Mouse (Mus musculus): ENCODE results near the gene Get4.
A peak's percentile ranks its signal among the peaks of the same experiment; 100 is the strongest.

The Get4 gene

GRCm38 (mm10) chr5:139241022-139241761, 10.9 kb upstream of the Get4 start:
- no peak for DNase-seq (ENCODE audit: low spot score)

GRCm38 (mm10) chr5:139243384-139243783, 8.7 kb upstream of the Get4 start:
- no peak for DNase-seq (ENCODE audit: low spot score)

- DNase-seq (ENCODE audit: low spot score): no peak
Measured at GRCm38 (mm10) chr5:139247767-139248166, 4.4 kb upstream of the Get4 start.

GRCm38 (mm10) chr5:139248846-139249245, 3.3 kb upstream of the Get4 start:
- no peak for DNase-seq (ENCODE audit: low spot score)

GRCm38 (mm10) chr5:139251279-139251678, 845 bp upstream of the Get4 start:
- no peak for DNase-seq (ENCODE audit: low spot score)

- DNase-seq (ENCODE audit: low spot score): no peak
Measured at GRCm38 (mm10) chr5:139251736-139252080, 416 bp upstream of the Get4 start.

GRCm38 (mm10) chr5:139252910-139253245, 754 bp downstream of the Get4 start:
- no peak for DNase-seq (ENCODE audit: low spot score)

GRCm38 (mm10) chr5:139253301-139253741, 1.2 kb downstream of the Get4 start:
- DNase-seq (ENCODE audit: low spot score): peak; percentile 47

GRCm38 (mm10) chr5:139254938-139255337, 2.8 kb downstream of the Get4 start:
- no peak for DNase-seq (ENCODE audit: low spot score)

GRCm38 (mm10) chr5:139255777-139256176, 3.7 kb downstream of the Get4 start:
- DNase-seq (ENCODE audit: low spot score): no peak

GRCm38 (mm10) chr5:139256211-139256765, 4.2 kb downstream of the Get4 start:
- DNase-seq (ENCODE audit: low spot score): no peak

GRCm38 (mm10) chr5:139257265-139257664, 5.1 kb downstream of the Get4 start:
- no peak for DNase-seq (ENCODE audit: low spot score)

- peak; percentile 35 for DNase-seq (ENCODE audit: low spot score)
Measured at GRCm38 (mm10) chr5:139257818-139258217, 5.7 kb downstream of the Get4 start.

- no peak for DNase-seq (ENCODE audit: low spot score)
Measured at GRCm38 (mm10) chr5:139258371-139259035, 6.4 kb downstream of the Get4 start.

GRCm38 (mm10) chr5:139259853-139260252, 7.7 kb downstream of the Get4 start:
- DNase-seq (ENCODE audit: low spot score): no peak

- DNase-seq (ENCODE audit: low spot score): no peak
Measured at GRCm38 (mm10) chr5:139261403-139261802, 9.3 kb downstream of the Get4 start.

- no peak for DNase-seq (ENCODE audit: low spot score)
Measured at GRCm38 (mm10) chr5:139267661-139268060, 15.5 kb downstream of the Get4 start.

- peak; percentile 49 for DNase-seq (ENCODE audit: low spot score)
Measured at GRCm38 (mm10) chr5:139270806-139271521, 18.8 kb downstream of the Get4 start.

- DNase-seq (ENCODE audit: low spot score): no peak
Measured at GRCm38 (mm10) chr5:139271994-139272554, 19.9 kb downstream of the Get4 start.

- DNase-seq (ENCODE audit: low spot score): no peak
Measured at GRCm38 (mm10) chr5:139277287-139277686, 25.2 kb downstream of the Get4 start.

GRCm38 (mm10) chr5:139281373-139282112, 29.4 kb downstream of the Get4 start:
- no peak for DNase-seq (ENCODE audit: low spot score)

- DNase-seq (ENCODE audit: low spot score): peak; percentile 63
Measured at GRCm38 (mm10) chr5:139282191-139282590, 30.1 kb downstream of the Get4 start.
